Mouse (Mus musculus) T-helper 17 cell (primary cell): ENCODE data around the gene Slc17a9.

ENCODE experiments used
- in situ Hi-C, 2 experiments: fragments of 300-600 bp; cut with MboI, MseI; formaldehyde crosslinking; loops; 1 replicate in 1 of 2; 2 replicates in 1 of 2; pipeline ENCODE4 v1.15.1; 2025; ENCODE audit warnings: high pct_unique_total_duplicates in 2 of 2

The Slc17a9 gene

GRCm38 (mm10) chr2:180709023-180709922 lies 15.8 kb upstream of the Slc17a9 start:
- in situ Hi-C loops, result loop anchor here (10.0 to 25.0 kb wide), 4 partner anchors 124 to 878 kb away; partner anchors contain the start of genes Arfrp1 (in 1 of the 2), Dnajc5 (in 1 of the 2), Mrgbp (in 1 of the 2) and Ogfr (in 1 of the 2)

- in situ Hi-C loops, result loop anchor here (10.0 to 25.0 kb wide), 4 partner anchors 125 to 877 kb away; partner anchors contain the start of genes Arfrp1 (in 1 of the 2), Dnajc5 (in 1 of the 2), Mrgbp (in 1 of the 2) and Ogfr (in 1 of the 2)
Measured at GRCm38 (mm10) chr2:180709923-180710272, 15.2 kb upstream of the Slc17a9 start, which contains the start of the genes Dido1 and Gid8. Gene Dido1 (minus strand): TSS chr2:180709999. Gene Gid8 (plus strand): TSS chr2:180710117.

GRCm38 (mm10) chr2:180710276-180711155 lies 14.5 kb upstream of the Slc17a9 start:
- in situ Hi-C loops, result loop anchor here (25.0 kb wide), 3 partner anchors 652 to 877 kb away; partner anchors contain the start of genes Arfrp1 (in 1 of the 2), Dnajc5 (in 1 of the 2), Prpf6 (in 1 of the 2) and Samd10 (in 1 of the 2)

- in situ Hi-C loops, result loop anchor here (25.0 kb wide), 3 partner anchors 651 to 876 kb away; partner anchors contain the start of genes Arfrp1 (in 1 of the 2), Dnajc5 (in 1 of the 2), Prpf6 (in 1 of the 2) and Samd10 (in 1 of the 2)
Measured at GRCm38 (mm10) chr2:180711527-180711926, 13.5 kb upstream of the Slc17a9 start.

GRCm38 (mm10) chr2:180712037-180712689 lies 12.9 kb upstream of the Slc17a9 start:
- in situ Hi-C loops, result loop anchor here (25.0 kb wide), 3 partner anchors 650 to 875 kb away; partner anchors contain the start of genes Arfrp1 (in 1 of the 2), Dnajc5 (in 1 of the 2), Prpf6 (in 1 of the 2) and Samd10 (in 1 of the 2)

GRCm38 (mm10) chr2:180722748-180723147 lies 2.3 kb upstream of the Slc17a9 start:
- in situ Hi-C loops, result loop anchor here (25.0 kb wide), 3 partner anchors 640 to 865 kb away; partner anchors contain the start of genes Arfrp1 (in 1 of the 2), Dnajc5 (in 1 of the 2), Prpf6 (in 1 of the 2) and Samd10 (in 1 of the 2)

- in situ Hi-C loops, result loop anchor here (25.0 kb wide), 3 partner anchors 638 to 863 kb away; partner anchors contain the start of genes Arfrp1 (in 1 of the 2), Dnajc5 (in 1 of the 2), Prpf6 (in 1 of the 2) and Samd10 (in 1 of the 2)
Measured at GRCm38 (mm10) chr2:180723865-180724264, 1.2 kb upstream of the Slc17a9 start.

GRCm38 (mm10) chr2:180725414-180725778 lies 333 bp downstream of the Slc17a9 start:
- in situ Hi-C loops, result no loop called here

- in situ Hi-C loops, result no loop called here
Measured at GRCm38 (mm10) chr2:180725856-180726629, 980 bp downstream of the Slc17a9 start.

- in situ Hi-C loops, result no loop called here
Measured at GRCm38 (mm10) chr2:180726658-180727442, 1.8 kb downstream of the Slc17a9 start.

- in situ Hi-C loops, result no loop called here
Measured at GRCm38 (mm10) chr2:180727613-180728021, 2.6 kb downstream of the Slc17a9 start.

- in situ Hi-C loops, result no loop called here
Measured at GRCm38 (mm10) chr2:180731036-180731435, 6.0 kb downstream of the Slc17a9 start.

- in situ Hi-C loops, result no loop called here
Measured at GRCm38 (mm10) chr2:180731984-180732383, 6.9 kb downstream of the Slc17a9 start.

- in situ Hi-C loops, result no loop called here
Measured at GRCm38 (mm10) chr2:180735232-180735631, 10.2 kb downstream of the Slc17a9 start.

- in situ Hi-C loops, result no loop called here
Measured at GRCm38 (mm10) chr2:180737984-180738383, 12.9 kb downstream of the Slc17a9 start.

- in situ Hi-C loops, result loop anchor here (5.0 kb wide), 3 partner anchors 63 to 158 kb away; partner anchors contain the start of gene Mrgbp (in 1 of the 2)
Measured at GRCm38 (mm10) chr2:180740349-180740748, 15.3 kb downstream of the Slc17a9 start.

GRCm38 (mm10) chr2:180741421-180741820 lies 16.4 kb downstream of the Slc17a9 start:
- in situ Hi-C loops, result loop anchor here (5.0 kb wide), 3 partner anchors 64 to 159 kb away; partner anchors contain the start of gene Mrgbp (in 1 of the 2)

GRCm38 (mm10) chr2:180742820-180743219 lies 17.8 kb downstream of the Slc17a9 start:
- in situ Hi-C loops, result loop anchor here (5.0 kb wide), 3 partner anchors 66 to 161 kb away; partner anchors contain the start of gene Mrgbp (in 1 of the 2)
